Mouse (Mus musculus) leukemia stem cell, adult 10-12 weeks (primary cell): ENCODE results near the gene Olfr805. TPM values are rescaled to one million over a fixed set of nuclear protein-coding genes. Genes with fewer than 3 reads are reported as not detected.

Experiments
- polyA plus RNA-seq: library from polyadenylated mRNA; stranded (reverse); fragments of >175 nt; gene quantifications from 2 replicates; pipeline ENCODE4 v1.2.3, GENCODE M21; 2012; ENCODE audit warnings: low replicate concordance

Olfr805 gene
- polyA plus RNA-seq: not detected in 2 replicates

GRCm38 (mm10) chr10:129729275-129729674, at the start of gene Olfr805:
Olfr805 (minus strand) TSS chr10:129729375.

GRCm38 (mm10) chr10:129774338-129774737, 45.2 kb upstream of the Olfr805 start, which contains the start of gene Olfr809:
Olfr809 (plus strand) TSS chr10:129774638.

DNA sequence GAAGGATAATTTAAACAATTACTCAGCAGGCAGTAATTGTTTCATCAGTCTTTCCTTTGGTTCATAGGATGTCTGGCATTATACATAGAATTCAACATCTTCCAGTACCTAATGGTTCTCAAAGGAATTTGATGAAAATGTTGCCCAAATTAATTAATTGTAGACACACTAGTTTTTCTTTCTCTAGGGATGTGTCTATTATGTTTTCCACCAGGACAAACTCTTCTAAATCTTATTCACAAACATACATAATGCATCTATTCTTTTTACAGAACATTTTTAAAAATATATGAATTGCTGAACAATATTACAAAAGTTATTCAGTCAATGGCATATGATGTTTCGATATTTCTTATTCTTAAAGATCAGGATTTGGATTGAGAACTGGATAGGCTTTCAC, 36.0 kb upstream of the Olfr805 start, which contains the start of gene Olfr808:
TSS of gene Olfr808 (plus strand) at position 301 of the 400 bp plus-strand sequence.

GRCm38 (mm10) chr10:129757693-129758092, 28.5 kb upstream of the Olfr805 start, which contains the start of gene Olfr807:
Olfr807 (minus strand) TSS chr10:129757793.

DNA sequence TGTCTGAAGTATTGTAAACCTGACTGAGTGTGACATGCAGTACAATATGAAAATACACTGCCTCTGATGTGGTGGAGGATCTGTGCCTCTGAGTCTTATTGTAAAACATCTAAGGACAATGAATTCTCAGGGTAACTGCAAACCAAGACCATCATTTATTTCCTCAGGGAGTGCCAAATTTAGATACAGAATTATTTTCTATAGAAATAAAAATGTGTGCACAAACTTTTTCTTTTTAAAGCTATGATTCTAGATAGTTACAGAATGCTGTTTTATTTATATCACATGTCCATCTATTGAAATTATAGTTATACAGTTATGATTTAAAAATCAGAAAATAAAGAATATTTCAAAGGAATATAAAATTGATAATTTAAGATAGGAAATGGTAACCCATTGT, 12.6 kb upstream of the Olfr805 start, which contains the start of gene Olfr806:
TSS of gene Olfr806 (minus strand) at position 101 of the 400 bp plus-strand sequence.

DNA sequence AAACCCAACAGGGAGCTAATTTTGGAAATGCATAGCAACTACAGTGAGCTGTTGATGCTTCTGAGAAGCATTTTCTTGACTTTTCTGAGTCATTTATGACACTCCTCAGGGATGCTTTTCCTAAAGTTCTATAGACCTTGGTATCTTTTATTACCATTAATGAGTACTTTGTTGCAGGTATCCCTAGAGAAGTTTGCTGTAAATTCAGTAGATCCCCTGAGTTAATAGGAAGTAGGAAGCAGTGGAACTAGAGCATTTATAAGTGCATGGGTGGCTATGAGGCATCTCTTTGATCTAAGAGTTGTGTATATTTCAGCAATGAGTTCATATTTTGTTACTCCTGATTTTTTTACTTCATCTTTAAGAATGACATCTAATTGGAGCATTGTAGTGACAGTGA, 26.3 kb downstream of the Olfr805 start, which contains the start of gene Olfr804:
TSS of gene Olfr804 (plus strand) at position 301 of the 400 bp plus-strand sequence.

GRCm38 (mm10) chr10:129694186-129694585, 35.0 kb downstream of the Olfr805 start, which contains the start of gene Olfr803:
Olfr803 (minus strand) TSS chr10:129694286.

DNA sequence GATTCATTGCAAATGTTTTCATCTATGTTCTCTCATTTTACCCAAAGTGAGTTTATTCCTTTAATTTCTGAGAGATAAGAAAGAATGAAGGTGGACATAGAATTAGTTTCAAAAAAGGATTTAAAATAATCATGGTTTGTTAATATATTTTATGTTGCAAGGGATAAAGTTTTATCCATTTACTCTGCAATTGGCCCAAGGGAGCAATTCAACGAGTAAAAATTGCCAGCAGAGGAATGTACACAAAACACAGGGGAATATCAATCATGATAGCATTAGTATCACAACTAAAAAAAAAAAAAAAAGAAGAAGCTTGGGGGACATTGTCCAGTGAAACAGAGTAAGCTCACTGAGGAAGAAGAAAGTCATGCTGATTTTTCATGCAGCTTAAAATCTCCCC, 41.1 kb downstream of the Olfr805 start, which contains the start of gene Olfr802:
TSS of gene Olfr802 (minus strand) at position 101 of the 400 bp plus-strand sequence.

GRCm38 (mm10) chr10:129673765-129674164, 55.4 kb downstream of the Olfr805 start, which contains the start of gene Olfr801:
Olfr801 (minus strand) TSS chr10:129673865.

Other genes with a start within 250 kb of the Olfr805 start
- gene Olfr789, start 244.6 kb downstream of the Olfr805 start, polyA plus RNA-seq: not detected in 2 replicates
- gene Olfr790, start 230.9 kb downstream of the Olfr805 start, polyA plus RNA-seq: not detected in 2 replicates
- not detected in 2 replicates for gene Olfr791, start 207.6 kb downstream of the Olfr805 start, polyA plus RNA-seq
- gene Olfr792, start 190.2 kb downstream of the Olfr805 start, polyA plus RNA-seq: not detected in 2 replicates
- gene Olfr794, start 161.7 kb downstream of the Olfr805 start, polyA plus RNA-seq: not detected in 2 replicates
- gene Olfr796, start 116.8 kb downstream of the Olfr805 start, polyA plus RNA-seq: not detected in 2 replicates
- not detected in 2 replicates for gene Olfr798, start 101.4 kb downstream of the Olfr805 start, polyA plus RNA-seq
- not detected in 2 replicates for gene Olfr799, start 91.9 kb downstream of the Olfr805 start, polyA plus RNA-seq
- not detected in 2 replicates for gene Olfr800, start 71.7 kb downstream of the Olfr805 start, polyA plus RNA-seq
- 0.06 TPM in 1 of 2 replicates, not detected in the other for gene Olfr801, start 55.5 kb downstream of the Olfr805 start, polyA plus RNA-seq
- 0.05 TPM in 1 of 2 replicates, not detected in the other for gene Olfr802, start 41.2 kb downstream of the Olfr805 start, polyA plus RNA-seq
- gene Olfr803, start 35.1 kb downstream of the Olfr805 start, polyA plus RNA-seq: not detected in 2 replicates
- not detected in 2 replicates for gene Olfr804, start 26.2 kb downstream of the Olfr805 start, polyA plus RNA-seq
- not detected in 2 replicates for gene Olfr806, start 12.5 kb upstream of the Olfr805 start, polyA plus RNA-seq
- not detected in 2 replicates for gene Olfr807, start 28.4 kb upstream of the Olfr805 start, polyA plus RNA-seq
- not detected in 2 replicates for gene Olfr808, start 36.1 kb upstream of the Olfr805 start, polyA plus RNA-seq
- not detected in 2 replicates for gene Olfr809, start 45.3 kb upstream of the Olfr805 start, polyA plus RNA-seq
- gene Olfr810, start 65.5 kb upstream of the Olfr805 start, polyA plus RNA-seq: not detected in 2 replicates
- gene Olfr811, start 75.0 kb upstream of the Olfr805 start, polyA plus RNA-seq: not detected in 2 replicates
- gene Olfr812, start 116.7 kb upstream of the Olfr805 start, polyA plus RNA-seq: not detected in 2 replicates
- not detected in 2 replicates for gene Olfr813, start 126.0 kb upstream of the Olfr805 start, polyA plus RNA-seq
- not detected in 2 replicates for gene Olfr814, start 150.5 kb upstream of the Olfr805 start, polyA plus RNA-seq
- gene Olfr815, start 176.5 kb upstream of the Olfr805 start, polyA plus RNA-seq: not detected in 2 replicates
- not detected in 2 replicates for gene Olfr816, start 186.2 kb upstream of the Olfr805 start, polyA plus RNA-seq
- not detected in 2 replicates for gene Olfr818, start 219.7 kb upstream of the Olfr805 start, polyA plus RNA-seq
- gene Olfr819, start 237.9 kb upstream of the Olfr805 start, polyA plus RNA-seq: not detected in 2 replicates
- gene Olfr247, start 246.8 kb upstream of the Olfr805 start, polyA plus RNA-seq: not detected in 2 replicates